Mouse (Mus musculus) hindbrain, postnatal 0 days (tissue): Measurements from ENCODE around the gene Sh3rf3. TPM values are rescaled to one million over a fixed set of nuclear protein-coding genes. Genes with fewer than 3 reads are reported as not detected.

ENCODE experiments used
- ATAC-seq: fragments of 200-750 bp; cut with Nextera tagmentation; 2 replicates; pipeline ENCODE4 v1.8.0; 2017; ENCODE audit warnings: mild to moderate bottlenecking, moderate TSS enrichment, moderate library complexity
- DNase-seq: peaks from one replicate; pipeline ENCODE4 v3.0.0-alpha.2; 2015; ENCODE audit warnings: low spot score
- H3K27ac ChIP-seq: fragments of 300-500 bp; sonication (generic); 2 replicates; pipeline ENCODE4 v1.5.1; 2014; ENCODE audit warnings: mild to moderate bottlenecking
- H3K27me3 ChIP-seq: fragments of 300-500 bp; sonication (generic); 2 replicates; pipeline ENCODE4 v1.6.1; 2014; ENCODE audit warnings: low read length, mixed read lengths; ENCODE audit not compliant: insufficient read depth
- H3K36me3 ChIP-seq: fragments of 300-500 bp; sonication (generic); 2 replicates; pipeline ENCODE4 v1.6.1; 2014; ENCODE audit warnings: low read length, mixed read lengths; ENCODE audit not compliant: insufficient read depth
- H3K4me1 ChIP-seq: fragments of 300-500 bp; sonication (generic); 2 replicates; pipeline ENCODE4 v1.6.1; 2014; ENCODE audit warnings: antibody characterized with exemption, low read length, mixed read lengths; ENCODE audit not compliant: insufficient read depth
- H3K4me2 ChIP-seq: fragments of 300-500 bp; sonication (generic); 2 replicates; pipeline ENCODE4 v1.6.1; 2014; ENCODE audit warnings: low read depth, mild to moderate bottlenecking, low read length, moderate library complexity, mixed read lengths
- H3K4me3 ChIP-seq: fragments of 300-500 bp; sonication (generic); 2 replicates; pipeline ENCODE4 v1.5.1; 2014; ENCODE audit warnings: low read length
- H3K9ac ChIP-seq: fragments of 300-500 bp; sonication (generic); replicated peaks from 2 replicates; pipeline ENCODE4 v1.6.1; 2014; ENCODE audit warnings: mild to moderate bottlenecking, low read length, moderate library complexity, mixed read lengths
- H3K9me3 ChIP-seq: fragments of 300-500 bp; sonication (generic); 2 replicates; pipeline ENCODE4 v1.6.1; 2016; ENCODE audit warnings: low read length, mixed read lengths
- CTCF ChIP-seq: IDR thresholded peaks from 2 replicates; pipeline ENCODE4 v1.5.1; 2016; ENCODE audit warnings: antibody characterized with exemption, control low read depth, low read depth
- WGBS: fragments of 180-500 bp; shearing (Covaris S2); extraction: QIAGEN DNeasy Blood & Tissue Kit; methylation state at CpG from one replicate; pipeline ENCODE4 v1.1.7; 2014; 5-methylcytosine and 5-hydroxymethylcytosine counted together
- polyA plus RNA-seq: library from polyadenylated mRNA; unstranded; fragments of >200 nt; fragmentation: Nextera tagmentation; extraction: Ambion mirVana; gene quantifications from 2 replicates; pipeline ENCODE4 v1.2.1, GENCODE M21; 2015
- total RNA-seq: library from RNA; depleted of rRNA; stranded (reverse); fragments of >200 nt; gene quantifications from 2 replicates; pipeline ENCODE4 v1.2.3, GENCODE M21; 2014

Gene Sh3rf3
- total and polyA plus RNA-seq, 2 experiments from 2014 or later = 2.2 to 23.8 TPM

GRCm38 (mm10) chr10:58829251-58830111, 16.3 kb downstream of the Sh3rf3 start:
- no peaks in the 10 kb centered on the region for H3K36me3 ChIP-seq
- no peak overlapping the region for H3K4me3 ChIP-seq
- no peaks in the 10 kb centered on the region for H3K27me3 ChIP-seq
- no peak overlapping the region for H3K9ac ChIP-seq
- WGBS = 72% methylated on average over 11 of the region's 11 CpGs
- no peak for DNase-seq
- H3K4me1 ChIP-seq = peaks cover 6% of the 10 kb centered on the region; the same call in 1 of the 2 replicates
- H3K27ac ChIP-seq = no peak overlapping the region
- no peak for ATAC-seq
- no peak for TF ChIP-seq CTCF
- no peak overlapping the region for H3K4me2 ChIP-seq
- H3K9me3 ChIP-seq = no peaks in the 10 kb centered on the region

DNA sequence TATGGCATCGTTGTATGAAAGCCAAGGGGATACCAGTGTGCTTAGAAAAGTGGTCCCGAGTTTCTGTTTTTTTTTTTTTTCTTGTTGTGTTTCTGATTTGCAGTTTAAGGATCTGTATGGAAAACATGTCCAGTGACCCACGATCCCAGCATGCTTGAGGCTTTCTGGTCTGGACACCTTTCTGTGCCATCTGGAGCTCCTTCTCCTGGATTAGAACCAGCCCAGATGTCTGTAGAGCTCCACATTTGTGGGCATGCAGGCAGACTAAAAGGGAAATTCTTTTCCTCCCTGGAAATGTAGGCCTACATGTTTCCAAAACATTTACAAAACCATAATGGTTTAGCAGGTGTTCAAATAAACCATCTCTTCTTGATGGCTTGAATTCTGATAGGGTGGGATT, 20.0 kb downstream of the Sh3rf3 start:
- ATAC-seq (no peak), DNase-seq (no peak)
- Histone ChIP-seq H3K36me3 (no peaks in the 10 kb centered on the region), H3K4me1 (peaks cover 3% of the 10 kb centered on the region; the same call in 1 of the 2 replicates), H3K27me3 (no peaks in the 10 kb centered on the region), H3K27ac (no peak overlapping the region), H3K9ac (no peak overlapping the region), H3K4me2 (no peak overlapping the region), H3K9me3 (no peaks in the 10 kb centered on the region), H3K4me3 (no peak overlapping the region)
- WGBS = 70% methylated on average over 3 of the region's 3 CpGs
- TF ChIP-seq CTCF = no peak

DNA sequence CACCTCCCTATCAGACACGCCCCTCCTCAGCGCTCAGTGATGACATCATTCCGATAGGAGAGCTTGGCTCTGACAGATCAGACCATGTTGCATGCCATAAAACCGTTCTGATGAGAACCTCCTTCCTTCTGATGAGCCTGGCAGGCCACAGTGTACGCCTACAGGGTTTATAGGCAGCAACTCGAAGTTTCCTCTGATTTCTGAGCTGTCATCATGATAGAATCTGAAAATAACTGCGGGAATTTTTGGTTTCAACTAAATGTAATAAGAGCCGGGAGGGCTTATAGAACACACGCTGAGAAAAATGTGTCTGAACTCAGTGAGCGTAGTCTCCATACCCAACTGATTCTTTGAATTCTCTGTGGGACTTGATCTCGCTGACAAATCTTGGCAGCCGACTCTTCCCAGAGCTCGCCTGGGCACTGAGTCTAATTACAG, 20.6 kb downstream of the Sh3rf3 start:
- H3K9me3 ChIP-seq = no peaks in the 10 kb centered on the region
- no peak for TF ChIP-seq CTCF
- no peak overlapping the region for H3K9ac ChIP-seq
- ATAC-seq (peak; percentile 70), DNase-seq (peak; percentile 38)
- 45% methylated on average over 13 of the region's 13 CpGs for WGBS
- peaks cover 3% of the 10 kb centered on the region; the same call in 1 of the 2 replicates for H3K4me1 ChIP-seq
- H3K27ac ChIP-seq = no peak overlapping the region
- no peaks in the 10 kb centered on the region for H3K27me3 ChIP-seq
- no peak overlapping the region for H3K4me3 ChIP-seq
- no peaks in the 10 kb centered on the region for H3K36me3 ChIP-seq
- H3K4me2 ChIP-seq = no peak overlapping the region

- WGBS = 80% methylated on average over 3 of the region's 3 CpGs
Measured at GRCm38 (mm10) chr10:58836391-58836790, 23.2 kb downstream of the Sh3rf3 start.

DNA sequence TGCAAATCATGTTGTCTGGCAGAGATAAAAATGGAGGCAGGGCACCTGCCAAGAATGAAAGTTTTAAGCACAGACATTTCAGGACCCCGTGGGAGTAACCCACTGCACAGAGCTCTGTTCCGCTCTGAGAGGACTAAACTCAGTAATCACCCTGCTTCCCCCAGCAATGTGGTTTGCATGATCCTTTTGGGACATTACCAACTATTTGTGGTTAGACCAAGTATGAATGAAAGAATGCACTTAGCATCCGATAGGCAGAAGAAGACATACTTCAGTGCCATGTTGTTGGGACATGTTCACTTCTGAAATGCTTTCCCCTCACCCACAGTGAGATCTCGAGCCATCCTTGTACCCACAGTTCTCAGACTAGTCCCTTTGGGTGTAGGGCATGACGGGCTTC, 24.3 kb downstream of the Sh3rf3 start:
- Histone ChIP-seq H3K36me3 (no peaks in the 10 kb centered on the region), H3K27ac (no peak overlapping the region), H3K4me2 (no peak overlapping the region), H3K4me1 (peaks cover 3% of the 10 kb centered on the region; the same call in 1 of the 2 replicates), H3K4me3 (no peak overlapping the region), H3K27me3 (no peaks in the 10 kb centered on the region), H3K9ac (no peak overlapping the region), H3K9me3 (no peaks in the 10 kb centered on the region)
- WGBS = 92% methylated on average over 5 of the region's 5 CpGs
- no peak for DNase-seq
- no peak for ATAC-seq
- no peak for TF ChIP-seq CTCF

More at GRCm38 (mm10) chr10:58836391-58836790, 23.2 kb downstream of the Sh3rf3 start:
- Histone ChIP-seq H3K36me3 (no peaks in the 10 kb centered on the region), H3K27ac (no peak overlapping the region), H3K27me3 (no peaks in the 10 kb centered on the region), H3K9ac (no peak overlapping the region), H3K4me2 (no peak overlapping the region), H3K4me1 (peaks cover 3% of the 10 kb centered on the region; the same call in 1 of the 2 replicates), H3K9me3 (no peaks in the 10 kb centered on the region), H3K4me3 (no peak overlapping the region)
- DNase-seq (no peak), ATAC-seq (no peak)
- no peak for TF ChIP-seq CTCF

GRCm38 (mm10) chr10:58841945-58842344, 28.8 kb downstream of the Sh3rf3 start:
- Histone ChIP-seq H3K4me1 (no peaks in the 10 kb centered on the region), H3K4me2 (no peak overlapping the region), H3K27ac (no peak overlapping the region), H3K27me3 (no peaks in the 10 kb centered on the region), H3K9ac (no peak overlapping the region), H3K4me3 (no peak overlapping the region), H3K36me3 (no peaks in the 10 kb centered on the region), H3K9me3 (no peaks in the 10 kb centered on the region)
- ATAC-seq (0 out of 2 replicates have a peak, but pooled peaks have one; percentile 18), DNase-seq (no peak)
- no peak for TF ChIP-seq CTCF
- WGBS = 85% methylated on average over 3 of the region's 3 CpGs

DNA sequence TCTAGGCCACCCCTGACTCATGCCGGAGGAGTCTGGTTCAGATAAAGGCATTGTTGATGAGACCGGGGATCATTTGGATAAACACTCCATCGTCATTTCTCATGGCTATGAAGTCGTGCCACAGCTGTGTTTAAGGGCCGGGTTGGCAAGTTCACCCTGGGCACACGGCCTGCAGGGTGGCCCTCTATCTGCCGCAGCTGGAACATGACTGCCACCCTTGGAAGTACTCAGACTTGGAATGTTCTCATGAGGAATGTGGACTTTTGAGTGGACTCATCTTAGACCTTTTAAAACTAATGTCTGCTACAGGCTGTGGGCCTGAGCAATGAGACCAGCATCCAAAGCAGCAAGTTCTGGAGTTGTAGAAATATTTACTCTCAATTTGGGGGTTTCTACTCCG, 29.9 kb downstream of the Sh3rf3 start:
- WGBS = 92% methylated on average over 8 of the region's 8 CpGs
- H3K36me3 ChIP-seq = no peaks in the 10 kb centered on the region
- H3K9me3 ChIP-seq = no peaks in the 10 kb centered on the region
- DNase-seq = no peak
- H3K4me2 ChIP-seq = no peak overlapping the region
- no peak overlapping the region for H3K27ac ChIP-seq
- no peaks in the 10 kb centered on the region for H3K27me3 ChIP-seq
- TF ChIP-seq CTCF = no peak
- peaks cover 6% of the 10 kb centered on the region for H3K4me1 ChIP-seq
- H3K9ac ChIP-seq = no peak overlapping the region
- ATAC-seq = no peak
- no peak overlapping the region for H3K4me3 ChIP-seq
